Mouse (Mus musculus) activated CD4-positive, CD25-positive, alpha-beta regulatory T cell, adult 9 weeks (primary cell): Measurements from ENCODE around the gene Gria4. TPM values are rescaled to one million over a fixed set of nuclear protein-coding genes. Genes with fewer than 3 reads are reported as not detected.

Experiments
- polyA plus RNA-seq: library from polyadenylated mRNA; unstranded; fragments of 100-300 nt; shearing (Covaris generic); gene quantifications from one replicate; pipeline ENCODE4 v1.2.1, GENCODE M21; 2017

Gria4 gene
- polyA plus RNA-seq: not detected

GRCm38 (mm10) chr9:4795544-4796288 is at the start of gene Gria4:
TSS of gene Gria4 (minus strand) at chr9:4796234.

GRCm38 (mm10) chr9:4375828-4376639 is 420.0 kb downstream of the Gria4 start, which contains the start of gene Msantd4:
TSS of gene Msantd4 (plus strand) at chr9:4376562.

